Mouse (Mus musculus) limb, embryonic 13.5 days (tissue): ENCODE measurements around the gene Pou4f1. TPM values are rescaled to one million over a fixed set of nuclear protein-coding genes. Genes with fewer than 3 reads are reported as not detected.

ENCODE experiments used
- ATAC-seq: fragments of 200-750 bp; cut with Nextera tagmentation; 2 replicates; pipeline ENCODE4 v1.8.0; 2017; ENCODE audit warnings: low read depth, moderate number of reproducible peaks, moderate TSS enrichment; ENCODE audit not compliant: low FRiP score
- H3K27ac ChIP-seq: fragments of 300-500 bp; sonication (generic); 2 replicates; pipeline ENCODE4 v1.5.1; 2015; ENCODE audit warnings: inconsistent platforms, mild to moderate bottlenecking, moderate library complexity
- H3K27me3 ChIP-seq: fragments of 300-500 bp; sonication (generic); 2 replicates; pipeline ENCODE4 v1.6.1; 2015; ENCODE audit warnings: mild to moderate bottlenecking, inconsistent platforms
- H3K36me3 ChIP-seq: fragments of 300-500 bp; sonication (generic); 2 replicates; pipeline ENCODE4 v1.6.1; 2015; ENCODE audit warnings: inconsistent platforms, mild to moderate bottlenecking, moderate library complexity
- H3K4me1 ChIP-seq: fragments of 300-500 bp; sonication (generic); 2 replicates; pipeline ENCODE4 v1.6.1; 2015; ENCODE audit warnings: inconsistent platforms
- H3K4me2 ChIP-seq: fragments of 300-500 bp; sonication (generic); replicated peaks from 2 replicates; pipeline ENCODE4 v1.6.1; 2015; ENCODE audit warnings: inconsistent platforms, mild to moderate bottlenecking, moderate library complexity
- H3K4me3 ChIP-seq: fragments of 300-500 bp; sonication (generic); 2 replicates; pipeline ENCODE4 v1.5.1; 2015; ENCODE audit warnings: moderate library complexity, mild to moderate bottlenecking, inconsistent platforms
- H3K9ac ChIP-seq: fragments of 300-500 bp; sonication (generic); 2 replicates; pipeline ENCODE4 v1.6.1; 2015; ENCODE audit warnings: mild to moderate bottlenecking, inconsistent platforms
- H3K9me3 ChIP-seq: fragments of 300-500 bp; sonication (generic); 2 replicates; pipeline ENCODE4 v1.6.1; 2016; ENCODE audit warnings: inconsistent platforms
- WGBS: fragments of 180-500 bp; shearing (Covaris S2); methylation state at CpG from one replicate; pipeline ENCODE4 v1.1.7; 2015; 5-methylcytosine and 5-hydroxymethylcytosine counted together
- polyA plus RNA-seq: library from polyadenylated mRNA; unstranded; fragments of >200 nt; fragmentation: Nextera tagmentation; extraction: Ambion mirVana; gene quantifications from 2 replicates; pipeline ENCODE4 v1.2.1, GENCODE M21; 2015

Gene Pou4f1
- polyA plus RNA-seq, 1 experiment from 2014 or later = 0.80 TPM

DNA sequence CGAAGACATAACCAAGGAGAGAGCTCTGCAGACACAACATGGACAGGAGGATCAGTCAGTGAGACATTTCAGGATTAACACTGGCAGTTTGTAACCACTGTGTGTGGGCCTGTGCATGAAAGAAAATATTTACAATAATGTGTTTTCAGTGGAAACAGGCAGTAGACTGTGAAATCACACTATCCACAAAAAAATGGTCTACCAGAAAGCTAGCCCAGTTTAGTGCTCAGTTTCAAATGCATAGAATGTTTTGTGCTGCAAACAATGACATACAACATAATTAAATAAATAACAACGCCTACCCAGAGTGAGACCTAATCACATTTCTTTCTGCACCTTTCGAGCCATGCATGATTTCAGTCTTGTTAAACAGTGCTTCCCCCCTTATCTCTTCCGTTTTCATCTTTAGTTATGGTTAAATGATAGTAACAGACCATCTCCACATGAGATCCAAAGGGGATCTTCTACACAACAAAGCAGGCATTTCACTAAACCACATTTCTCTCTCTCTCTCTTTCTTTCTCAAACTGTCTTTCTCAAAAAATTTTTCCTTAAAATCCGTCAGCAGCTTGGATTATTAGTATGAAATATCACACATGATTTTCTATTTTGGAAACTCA is 4.1 kb downstream of the Pou4f1 start:
- H3K4me3 ChIP-seq = no peak overlapping the region
- peaks cover 27% of the 10 kb centered on the region for H3K4me1 ChIP-seq
- no peak overlapping the region for H3K9ac ChIP-seq
- H3K36me3 ChIP-seq = no peaks in the 10 kb centered on the region
- WGBS = 5% methylated on average over 5 of the region's 5 CpGs
- H3K9me3 ChIP-seq = no peaks in the 10 kb centered on the region
- no peak overlapping the region for H3K27ac ChIP-seq
- ATAC-seq = no peak
- peaks cover 93% of the 10 kb centered on the region for H3K27me3 ChIP-seq
- no peak overlapping the region for H3K4me2 ChIP-seq

DNA sequence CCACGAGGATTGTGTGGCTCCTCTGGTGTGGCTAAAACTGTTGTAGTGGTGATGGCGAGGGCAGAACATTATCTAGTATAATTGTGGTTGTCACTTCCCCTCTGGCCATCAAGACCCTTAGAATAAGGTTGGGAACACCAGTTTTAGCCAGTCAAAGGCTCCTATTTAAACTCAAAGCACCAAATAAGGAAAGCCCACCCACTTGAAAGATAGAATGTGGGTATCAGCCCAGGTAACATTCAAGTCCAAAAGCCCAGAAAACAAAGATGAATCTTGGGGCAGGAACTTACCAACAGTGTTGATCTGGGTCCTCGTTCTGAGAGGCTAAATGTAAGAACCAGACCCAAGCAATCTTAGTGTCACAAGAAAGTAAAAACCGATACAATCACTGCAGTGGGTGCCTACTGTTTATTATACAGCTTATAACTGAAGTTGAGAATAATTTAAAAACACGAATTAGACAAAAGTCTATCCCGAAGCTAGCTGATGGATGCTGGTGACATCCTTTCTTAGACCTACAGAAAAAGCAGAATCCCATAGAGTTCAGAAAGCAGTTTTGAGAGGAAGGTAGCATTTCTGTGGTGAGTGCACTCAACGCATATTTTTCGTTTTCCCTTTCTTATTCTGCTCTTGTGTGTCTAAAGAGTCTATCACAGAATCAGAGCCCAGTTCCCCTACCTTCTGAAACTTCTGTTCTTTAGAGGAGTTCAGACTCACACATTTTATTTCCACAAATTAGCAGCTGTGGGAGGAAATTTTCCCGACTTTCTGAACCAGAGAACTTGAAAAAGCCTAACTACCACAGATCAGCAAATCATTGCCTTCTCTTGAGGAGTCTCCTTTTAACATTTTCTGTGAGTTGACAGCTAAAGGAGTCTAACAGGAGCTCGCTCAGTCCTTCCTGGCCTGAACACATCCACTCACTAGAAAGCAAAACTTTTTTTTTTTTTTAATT is 6.2 kb downstream of the Pou4f1 start:
- Histone ChIP-seq H3K27me3 (peaks cover 90% of the 10 kb centered on the region), H3K9me3 (no peaks in the 10 kb centered on the region), H3K4me3 (no peak overlapping the region), H3K9ac (no peak overlapping the region), H3K4me1 (peaks cover 14% of the 10 kb centered on the region), H3K4me2 (no peak overlapping the region), H3K27ac (no peak overlapping the region), H3K36me3 (no peaks in the 10 kb centered on the region)
- 1% methylated on average over 10 of the region's 10 CpGs for WGBS
- ATAC-seq = no peak

DNA sequence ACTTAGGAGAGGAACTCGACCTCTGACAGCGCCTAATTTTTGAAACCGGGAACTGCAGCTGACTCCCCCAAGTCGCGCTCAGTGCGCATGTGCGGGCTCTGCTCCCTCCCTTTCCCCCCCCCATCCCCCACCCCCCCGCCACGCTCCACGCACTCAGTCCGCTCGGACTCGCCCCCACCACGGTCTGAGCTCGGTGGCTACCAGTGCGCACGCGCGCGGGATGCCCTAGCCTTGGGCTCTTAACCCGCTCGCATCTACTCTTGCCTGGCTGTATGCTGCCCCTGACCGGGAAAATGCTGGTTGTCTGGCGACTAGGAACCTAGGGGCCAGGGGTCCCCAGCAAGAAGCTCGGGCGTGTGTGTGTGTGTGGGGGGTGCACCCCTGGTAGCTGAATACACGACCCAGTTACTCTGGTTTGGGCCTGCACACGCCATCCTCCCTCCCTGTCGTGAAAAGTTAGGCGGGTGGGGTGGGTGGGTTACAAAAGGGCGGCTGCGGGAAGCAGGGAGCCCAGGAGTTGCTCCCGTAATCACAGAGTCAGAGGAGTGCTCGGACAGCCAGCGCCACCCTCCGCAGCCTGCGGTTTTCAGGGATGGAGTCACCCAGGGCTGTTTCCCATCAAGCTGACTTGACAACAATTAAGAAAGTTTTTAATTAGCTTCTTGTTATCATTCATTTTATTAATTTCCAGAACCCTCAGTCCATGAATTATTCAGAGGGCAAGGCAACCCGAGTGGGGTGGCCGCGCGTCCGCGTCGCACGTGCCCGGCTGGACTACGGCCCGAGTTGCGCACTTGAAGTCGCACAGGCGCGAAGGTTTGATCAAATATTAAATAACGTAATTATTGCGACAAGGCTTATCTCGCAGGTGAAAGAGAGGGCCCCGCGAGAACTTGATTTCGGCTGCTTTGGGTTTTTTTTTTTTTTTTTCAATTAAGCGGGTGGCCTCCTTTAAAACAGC is 7.2 kb downstream of the Pou4f1 start:
- H3K4me3 ChIP-seq = peak overlapping the region; percentile 30
- H3K4me2 ChIP-seq = peak overlapping the region; percentile 56
- peak; percentile 88 for ATAC-seq
- peaks cover 10% of the 10 kb centered on the region for H3K4me1 ChIP-seq
- H3K9me3 ChIP-seq = no peaks in the 10 kb centered on the region
- H3K36me3 ChIP-seq = no peaks in the 10 kb centered on the region
- under 1% methylated on average over 58 of the region's 59 CpGs for WGBS
- peaks cover 84% of the 10 kb centered on the region for H3K27me3 ChIP-seq
- H3K27ac ChIP-seq = no peak overlapping the region
- no peak overlapping the region for H3K9ac ChIP-seq

- no peak overlapping the region for H3K4me2 ChIP-seq
- H3K9me3 ChIP-seq = no peaks in the 10 kb centered on the region
- WGBS = under 1% methylated on average over 25 of the region's 25 CpGs
- no peak overlapping the region for H3K9ac ChIP-seq
- H3K4me1 ChIP-seq = peaks cover 7% of the 10 kb centered on the region
- no peak overlapping the region for H3K4me3 ChIP-seq
- H3K27me3 ChIP-seq = peaks cover 80% of the 10 kb centered on the region
- no peak overlapping the region for H3K27ac ChIP-seq
- no peaks in the 10 kb centered on the region for H3K36me3 ChIP-seq
- no peak for ATAC-seq
These were observed 8.2 kb downstream of the Pou4f1 start for GRCm38 (mm10) chr14:104459513-104460111.

DNA sequence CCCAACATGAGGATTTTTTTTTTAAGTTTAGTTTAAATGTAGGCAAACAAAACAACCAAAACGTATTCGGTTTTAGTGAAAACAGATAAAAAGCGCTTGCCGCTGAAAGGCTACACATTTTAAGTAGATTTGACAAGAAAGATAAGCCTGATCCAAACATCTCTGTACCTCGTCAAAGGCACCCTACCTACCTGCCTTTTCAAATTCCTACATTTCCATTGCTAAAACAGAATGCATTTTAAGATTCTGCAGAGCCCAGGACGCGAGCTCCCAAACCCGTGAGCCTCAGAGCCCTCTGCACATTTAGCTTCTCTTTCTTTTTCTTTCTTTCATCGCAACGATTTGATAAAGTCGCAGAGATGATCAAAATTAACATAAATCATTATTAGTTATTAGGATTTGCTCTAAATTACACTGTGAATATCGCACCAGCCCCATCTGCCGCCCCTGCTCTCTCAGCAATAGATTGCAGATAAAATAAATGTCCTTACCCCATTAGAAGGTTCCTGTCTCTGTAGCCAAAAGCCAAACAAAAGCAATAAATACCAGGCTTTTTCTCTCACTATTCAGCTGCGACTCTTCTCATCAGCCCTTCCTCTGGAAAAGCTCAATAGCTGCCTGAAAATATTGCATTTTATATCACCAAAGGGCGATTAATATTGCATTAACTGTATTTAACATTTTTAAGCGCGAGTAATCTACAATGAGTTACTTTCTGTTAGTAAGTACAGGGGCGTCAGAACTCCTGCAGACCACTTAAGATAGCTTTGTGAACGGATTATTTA is 8.9 kb downstream of the Pou4f1 start:
- Histone ChIP-seq H3K4me1 (peaks cover 7% of the 10 kb centered on the region), H3K27me3 (peaks cover 76% of the 10 kb centered on the region), H3K36me3 (no peaks in the 10 kb centered on the region), H3K4me2 (no peak overlapping the region), H3K9ac (no peak overlapping the region), H3K27ac (no peak overlapping the region), H3K9me3 (no peaks in the 10 kb centered on the region), H3K4me3 (no peak overlapping the region)
- ATAC-seq = no peak
- WGBS = under 1% methylated on average over 19 of the region's 19 CpGs

DNA sequence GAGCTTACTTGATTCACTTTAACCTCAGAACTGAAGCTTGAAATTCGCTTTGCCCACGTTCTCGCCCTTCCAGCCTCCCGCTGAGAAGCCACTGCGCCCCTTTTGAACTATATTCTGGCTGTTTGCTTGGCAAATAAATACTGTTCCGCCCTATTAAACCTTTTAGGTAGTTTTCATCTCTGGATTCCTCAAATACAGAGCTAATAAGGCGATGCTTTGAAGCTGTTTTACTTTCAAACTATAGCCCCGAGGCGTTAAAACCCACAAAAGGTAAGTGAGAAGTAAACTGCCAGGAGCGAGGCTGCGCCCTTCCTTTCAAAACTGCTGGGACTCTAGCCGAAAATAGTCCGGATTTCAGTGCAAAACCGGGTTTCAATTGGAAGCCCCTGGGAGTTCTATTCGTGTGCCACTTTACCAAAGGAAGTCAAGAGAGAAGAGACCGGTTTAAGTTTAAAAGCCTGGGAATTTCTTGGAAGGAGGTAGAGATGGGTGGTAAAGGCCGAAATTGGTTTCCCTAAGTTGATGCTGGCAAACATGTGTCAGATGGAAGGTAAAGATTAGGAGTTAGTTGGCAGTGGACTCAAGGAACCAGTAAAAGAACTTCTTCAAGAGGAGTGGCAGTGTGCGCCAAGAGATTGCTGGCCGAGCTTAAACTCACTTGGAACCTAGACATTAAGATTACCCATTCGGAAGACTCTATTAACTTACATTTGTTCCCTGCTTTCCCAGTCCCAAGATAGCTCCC is 9.7 kb downstream of the Pou4f1 start:
- peaks cover 68% of the 10 kb centered on the region for H3K27me3 ChIP-seq

DNA sequence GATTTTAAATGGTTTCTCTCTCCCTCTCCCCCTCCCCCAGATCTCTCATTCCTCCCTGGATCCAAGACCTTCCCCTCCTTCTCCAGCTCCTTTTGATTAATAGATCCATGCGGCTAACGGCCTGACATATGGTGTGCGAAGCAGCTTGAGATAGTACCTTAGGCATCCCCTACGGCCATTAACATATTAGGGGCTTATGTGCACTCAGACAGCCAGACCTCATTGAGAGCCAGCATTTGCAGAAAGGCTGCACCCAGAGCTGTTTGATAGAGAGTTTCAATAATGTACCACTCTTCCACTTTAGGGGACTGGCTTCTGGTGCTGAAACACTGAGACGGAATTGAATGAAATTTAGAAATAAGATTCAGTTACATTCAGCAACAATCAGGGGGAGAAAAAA is 10.8 kb downstream of the Pou4f1 start:
- no peaks in the 10 kb centered on the region for H3K36me3 ChIP-seq
- H3K9me3 ChIP-seq = no peaks in the 10 kb centered on the region
- no peak for ATAC-seq
- no peak overlapping the region for H3K4me3 ChIP-seq
- peaks cover 7% of the 10 kb centered on the region for H3K4me1 ChIP-seq
- H3K9ac ChIP-seq = no peak overlapping the region
- peaks cover 67% of the 10 kb centered on the region for H3K27me3 ChIP-seq
- H3K4me2 ChIP-seq = no peak overlapping the region
- no peak overlapping the region for H3K27ac ChIP-seq
- 0% methylated on average over 5 of the region's 5 CpGs for WGBS

More for the DNA sequence above, 9.7 kb downstream of the Pou4f1 start:
- ATAC-seq = no peak
- H3K9ac ChIP-seq = no peak overlapping the region
- H3K27ac ChIP-seq = no peak overlapping the region
- no peaks in the 10 kb centered on the region for H3K36me3 ChIP-seq
- peaks cover 7% of the 10 kb centered on the region for H3K4me1 ChIP-seq
- no peaks in the 10 kb centered on the region for H3K9me3 ChIP-seq
- H3K4me2 ChIP-seq = no peak overlapping the region
- under 1% methylated on average over 20 of the region's 20 CpGs for WGBS
- H3K4me3 ChIP-seq = no peak overlapping the region

DNA sequence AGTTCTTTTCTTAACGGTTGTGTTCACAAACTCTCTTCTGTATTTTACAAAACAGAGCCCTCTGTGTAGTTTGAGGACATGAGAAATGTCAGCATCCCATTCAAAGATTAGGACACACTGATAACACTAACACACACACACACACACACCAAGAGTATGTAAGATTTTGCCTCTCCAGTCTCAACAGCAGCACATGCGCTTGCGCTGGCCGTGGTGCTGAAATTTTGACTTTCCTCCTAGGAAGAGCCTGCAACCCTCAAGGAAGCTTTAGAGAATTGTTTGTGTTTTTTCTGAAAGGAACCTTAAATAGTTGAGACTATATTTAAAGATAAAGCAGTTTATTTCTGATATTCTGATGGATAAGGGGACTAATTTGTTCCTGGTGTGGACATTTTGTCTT is 14.0 kb downstream of the Pou4f1 start:
- Histone ChIP-seq H3K27me3 (peaks cover 47% of the 10 kb centered on the region), H3K9me3 (no peaks in the 10 kb centered on the region), H3K4me2 (no peak overlapping the region), H3K36me3 (no peaks in the 10 kb centered on the region), H3K4me3 (no peak overlapping the region), H3K4me1 (no peaks in the 10 kb centered on the region), H3K9ac (no peak overlapping the region), H3K27ac (no peak overlapping the region)
- 7% methylated on average over 4 of the region's 4 CpGs for WGBS
- ATAC-seq = peak; percentile 77; the same call in 1 of the 2 replicates

- Histone ChIP-seq H3K27ac (no peak overlapping the region), H3K4me3 (no peak overlapping the region), H3K36me3 (no peaks in the 10 kb centered on the region), H3K27me3 (no peaks in the 10 kb centered on the region), H3K9me3 (no peaks in the 10 kb centered on the region), H3K9ac (no peak overlapping the region), H3K4me2 (no peak overlapping the region), H3K4me1 (no peaks in the 10 kb centered on the region)
- WGBS = 53% methylated on average over 2 of the region's 2 CpGs
- no peak for ATAC-seq
These were observed 33.5 kb downstream of the Pou4f1 start for GRCm38 (mm10) chr14:104434293-104434692.

GRCm38 (mm10) chr14:104430819-104431218 is 37.0 kb downstream of the Pou4f1 start:
- H3K4me2 ChIP-seq = no peak overlapping the region
- no peak overlapping the region for H3K4me3 ChIP-seq
- no peak for ATAC-seq
- H3K27ac ChIP-seq = no peak overlapping the region
- no peaks in the 10 kb centered on the region for H3K9me3 ChIP-seq
- H3K27me3 ChIP-seq = no peaks in the 10 kb centered on the region
- 72% methylated on average over 4 of the region's 4 CpGs for WGBS
- H3K9ac ChIP-seq = no peak overlapping the region
- H3K36me3 ChIP-seq = no peaks in the 10 kb centered on the region
- H3K4me1 ChIP-seq = no peaks in the 10 kb centered on the region
